Mouse (Mus musculus) ES-E14 (cell line): ENCODE measurements around the gene Dlgap4. TPM values are rescaled to one million over a fixed set of nuclear protein-coding genes. Genes with fewer than 3 reads are reported as not detected.

Experiments used
- DNase-seq: peaks from one replicate; pipeline ENCODE4 v3.0.0-alpha.2; 2013; ENCODE audit warnings: low read depth, low spot score
- H3K27ac ChIP-seq: 2 replicates; pipeline ENCODE4 v1.5.1; 2012; ENCODE audit warnings: low read depth, mild to moderate bottlenecking, low read length, moderate library complexity, mixed read lengths; ENCODE audit not compliant: poor library complexity, insufficient read depth, severe bottlenecking
- H3K36me3 ChIP-seq: 2 replicates; pipeline ENCODE4 v1.6.1; 2012; ENCODE audit warnings: mild to moderate bottlenecking, low read length, moderate library complexity, mixed read lengths; ENCODE audit not compliant: control insufficient read depth, poor library complexity, insufficient read depth, severe bottlenecking
- H3K4me1 ChIP-seq, 2 experiments: fragments of 150-350 bp in 1 of 2; sonication (generic) in 1 of 2; 2 replicates each; pipeline ENCODE4 v1.6.1; 2012; ENCODE audit warnings: low read length in 2 of 2, mild to moderate bottlenecking in 1 of 2, mixed read lengths in 1 of 2; ENCODE audit not compliant: control insufficient read depth in 2 of 2, insufficient read depth in 2 of 2, poor library complexity in 1 of 2
- H3K4me3 ChIP-seq, 2 experiments: fragments of 150-350 bp in 1 of 2; sonication (generic) in 1 of 2; 2 replicates each; pipeline ENCODE4 v1.5.1; 2012; ENCODE audit warnings: low read length in 2 of 2, low read depth in 1 of 2, mild to moderate bottlenecking in 1 of 2, mixed read lengths in 1 of 2; ENCODE audit not compliant: insufficient read depth in 1 of 2, poor library complexity in 1 of 2, severe bottlenecking in 1 of 2
- H3K9ac ChIP-seq: 2 replicates; pipeline ENCODE4 v1.6.1; 2012; ENCODE audit warnings: low read depth, mild to moderate bottlenecking, low read length, mixed read lengths; ENCODE audit not compliant: poor library complexity, insufficient read depth, severe bottlenecking
- H3K9me3 ChIP-seq: fragments of 150-350 bp; sonication (generic); 2 replicates; pipeline ENCODE4 v1.6.1; 2012; ENCODE audit warnings: low read depth, mild to moderate bottlenecking, low read length; ENCODE audit not compliant: control insufficient read depth, insufficient read depth
- CHD2 ChIP-seq: IDR thresholded peaks from 2 replicates; pipeline ENCODE4 v1.6.1; 2014; ENCODE audit warnings: mild to moderate bottlenecking, low read depth, low read length, inconsistent platforms
- HCFC1 ChIP-seq: IDR thresholded peaks from 2 replicates; pipeline ENCODE4 v1.6.1; 2012; ENCODE audit warnings: low read length, inconsistent platforms, borderline replicate concordance; ENCODE audit not compliant: insufficient read depth
- MAFK ChIP-seq: IDR thresholded peaks from 2 replicates; pipeline ENCODE4 v1.6.1; 2014; ENCODE audit warnings: mild to moderate bottlenecking, low read depth, low read length, inconsistent platforms; ENCODE audit not compliant: insufficient read depth
- ZC3H11A ChIP-seq: IDR thresholded peaks from 2 replicates; pipeline ENCODE4 v1.6.1; 2012; ENCODE audit warnings: low read depth, mild to moderate bottlenecking, inconsistent platforms, low read length, borderline replicate concordance
- ZNF384 ChIP-seq: IDR thresholded peaks from 2 replicates; pipeline ENCODE4 v1.6.1; 2012; ENCODE audit warnings: low read depth, low read length, inconsistent platforms
- in situ Hi-C, 2 experiments: fragments of 600-800 bp; cut with MboI; formaldehyde crosslinking; loops; one replicate each; pipeline ENCODE4 v1.15.1; 2025; ENCODE audit warnings: low sequenced_read_pairs in 2 of 2, inconsistent platforms in 1 of 2; ENCODE audit not compliant: unreplicated experiment in 2 of 2
- total RNA-seq: library from RNA; depleted of rRNA; stranded (reverse); fragments of 300-350 nt; gene quantifications from 2 replicates; pipeline ENCODE4 v1.2.3, GENCODE M21; 2012

Dlgap4 gene
- total RNA-seq, 1 experiment = 28.8 TPM

- TF ChIP-seq CHD2 (no peak), ZNF384 (no peak), ZC3H11A (no peak), HCFC1 (no peak), MAFK (no peak)
- no peaks in the 10 kb centered on the region for H3K9me3 ChIP-seq
- H3K4me1 ChIP-seq = peaks cover 0 to 15% of the 10 kb centered on the region in 2 experiments; a peak in 2 of 4 replicates
- no peak overlapping the region for H3K27ac ChIP-seq
- in situ Hi-C loops = no loop called here
- H3K9ac ChIP-seq = no peak overlapping the region
- DNase-seq = no peak
- no peak overlapping the region for H3K4me3 ChIP-seq
- no peaks in the 10 kb centered on the region for H3K36me3 ChIP-seq
Measured at GRCm38 (mm10) chr2:156626544-156626943, 13.0 kb downstream of the Dlgap4 start.

- no peaks in the 10 kb centered on the region for H3K9me3 ChIP-seq
- in situ Hi-C loops = no loop called here
- peaks cover 0 to 15% of the 10 kb centered on the region in 2 experiments; a peak in 2 of 4 replicates for H3K4me1 ChIP-seq
- H3K9ac ChIP-seq = no peak overlapping the region
- no peak for DNase-seq
- H3K36me3 ChIP-seq = no peaks in the 10 kb centered on the region
- no peak overlapping the region for H3K4me3 ChIP-seq
- no peak overlapping the region for H3K27ac ChIP-seq
- no peak for TF ChIP-seq CHD2
- no peak for TF ChIP-seq MAFK
Measured at GRCm38 (mm10) chr2:156627917-156628316, 14.4 kb downstream of the Dlgap4 start.

GRCm38 (mm10) chr2:156630288-156630687, 16.8 kb downstream of the Dlgap4 start:
- TF ChIP-seq HCFC1 = no peak
- TF ChIP-seq ZNF384 = peak; percentile 97
- no peak for TF ChIP-seq CHD2
- TF ChIP-seq ZC3H11A = peak; percentile 19; the same call in 1 of the 2 replicates
- Histone ChIP-seq H3K9me3 (no peaks in the 10 kb centered on the region), H3K9ac (no peak overlapping the region), H3K27ac (no peak overlapping the region), H3K4me3 (no peak overlapping the region), H3K36me3 (no peaks in the 10 kb centered on the region), H3K4me1 (peaks cover 0 to 9% of the 10 kb centered on the region in 2 experiments; a peak in 2 of 4 replicates)
- no peak for DNase-seq
- in situ Hi-C loops = no loop called here

GRCm38 (mm10) chr2:156632721-156633120, 19.2 kb downstream of the Dlgap4 start:
- H3K9ac ChIP-seq = no peak overlapping the region
- no peaks in the 10 kb centered on the region for H3K36me3 ChIP-seq
- DNase-seq = no peak
- TF ChIP-seq HCFC1 (no peak), CHD2 (no peak), MAFK (no peak), ZC3H11A (no peak), ZNF384 (no peak)
- H3K27ac ChIP-seq = no peak overlapping the region
- in situ Hi-C loops = no loop called here
- no peak overlapping the region for H3K4me3 ChIP-seq
- H3K9me3 ChIP-seq = no peaks in the 10 kb centered on the region
- H3K4me1 ChIP-seq = peaks cover 0 to 3% of the 10 kb centered on the region in 2 experiments; a peak in 1 of 4 replicates

- Histone ChIP-seq H3K27ac (no peak overlapping the region), H3K4me3 (no peak overlapping the region), H3K9ac (no peak overlapping the region), H3K36me3 (no peaks in the 10 kb centered on the region), H3K9me3 (no peaks in the 10 kb centered on the region), H3K4me1 (peaks cover 2 to 4% of the 10 kb centered on the region in 2 experiments; a peak in 1 of 4 replicates)
- no peak for TF ChIP-seq ZC3H11A
- no peak for TF ChIP-seq CHD2
- no peak for TF ChIP-seq ZNF384
- no peak for TF ChIP-seq HCFC1
- in situ Hi-C loops = no loop called here
- no peak for DNase-seq
Measured at GRCm38 (mm10) chr2:156635091-156635490, 21.6 kb downstream of the Dlgap4 start.
